Mouse (Mus musculus) heart, embryonic 15.5 days (tissue): ENCODE data around the gene Mex3d. TPM values are rescaled to one million over a fixed set of nuclear protein-coding genes. Genes with fewer than 3 reads are reported as not detected.

Experiments
- ATAC-seq: fragments of 200-750 bp; cut with Nextera tagmentation; replicated peaks from 2 replicates; pipeline ENCODE4 v1.8.0; 2017; ENCODE audit warnings: low read depth, moderate TSS enrichment; ENCODE audit not compliant: insufficient number of reproducible peaks, insufficient read depth, low FRiP score
- H3K27ac ChIP-seq: fragments of 300-500 bp; sonication (generic); 2 replicates; pipeline ENCODE4 v1.5.1; 2015; ENCODE audit warnings: mild to moderate bottlenecking, inconsistent platforms
- H3K27me3 ChIP-seq: fragments of 300-500 bp; sonication (generic); 2 replicates; pipeline ENCODE4 v1.6.1; 2015; ENCODE audit warnings: inconsistent platforms
- H3K36me3 ChIP-seq: fragments of 300-500 bp; sonication (generic); 2 replicates; pipeline ENCODE4 v1.6.1; 2015; ENCODE audit warnings: mild to moderate bottlenecking, inconsistent platforms
- H3K4me1 ChIP-seq: fragments of 300-500 bp; sonication (generic); replicated peaks from 2 replicates; pipeline ENCODE4 v1.6.1; 2015; ENCODE audit warnings: inconsistent platforms
- H3K4me2 ChIP-seq: fragments of 300-500 bp; sonication (generic); 2 replicates; pipeline ENCODE4 v1.6.1; 2015; ENCODE audit warnings: inconsistent platforms, mild to moderate bottlenecking, moderate library complexity
- H3K4me3 ChIP-seq: fragments of 300-500 bp; sonication (generic); 2 replicates; pipeline ENCODE4 v1.5.1; 2015; ENCODE audit warnings: mild to moderate bottlenecking, inconsistent platforms
- H3K9ac ChIP-seq: fragments of 300-500 bp; sonication (generic); 2 replicates; pipeline ENCODE4 v1.6.1; 2015; ENCODE audit warnings: mild to moderate bottlenecking, inconsistent platforms
- H3K9me3 ChIP-seq: fragments of 300-500 bp; sonication (generic); replicated peaks from 2 replicates; pipeline ENCODE4 v1.6.1; 2016; ENCODE audit warnings: inconsistent platforms
- WGBS: fragments of 180-500 bp; shearing (Covaris S2); methylation state at CpG from one replicate; pipeline ENCODE4 v1.1.7; 2015; ENCODE audit warnings: mixed read lengths; 5-methylcytosine and 5-hydroxymethylcytosine counted together
- polyA plus RNA-seq: library from polyadenylated mRNA; unstranded; fragments of >200 nt; fragmentation: Nextera tagmentation; extraction: Ambion mirVana; gene quantifications from 2 replicates; pipeline ENCODE4 v1.2.1, GENCODE M21; 2015

Mex3d gene
- polyA plus RNA-seq, result 4.8 and 5.2 TPM in 2 replicates

- no peaks in the 10 kb centered on the region for H3K27me3 ChIP-seq
- WGBS, result 0% methylated on average over 4 of the region's 61 CpGs
- peaks cover 46% of the 10 kb centered on the region for H3K4me1 ChIP-seq
- H3K9ac ChIP-seq, result peak within 1 kb of the TSS; percentile 97
- H3K27ac ChIP-seq, result peak within 1 kb of the TSS; percentile 82
- peak within 1 kb of the TSS; percentile 91 for H3K4me3 ChIP-seq
- no peaks in the 10 kb centered on the region for H3K9me3 ChIP-seq
- peaks cover 27% of the 10 kb centered on the region for H3K36me3 ChIP-seq
- ATAC-seq, result peak; percentile 78
- peak within 1 kb of the TSS; percentile 93 for H3K4me2 ChIP-seq
Observed at GRCm38 (mm10) chr10:80387522-80387959, at the start of gene Mex3d. Gene Mex3d, minus strand, starts transcription at chr10:80387659.

DNA sequence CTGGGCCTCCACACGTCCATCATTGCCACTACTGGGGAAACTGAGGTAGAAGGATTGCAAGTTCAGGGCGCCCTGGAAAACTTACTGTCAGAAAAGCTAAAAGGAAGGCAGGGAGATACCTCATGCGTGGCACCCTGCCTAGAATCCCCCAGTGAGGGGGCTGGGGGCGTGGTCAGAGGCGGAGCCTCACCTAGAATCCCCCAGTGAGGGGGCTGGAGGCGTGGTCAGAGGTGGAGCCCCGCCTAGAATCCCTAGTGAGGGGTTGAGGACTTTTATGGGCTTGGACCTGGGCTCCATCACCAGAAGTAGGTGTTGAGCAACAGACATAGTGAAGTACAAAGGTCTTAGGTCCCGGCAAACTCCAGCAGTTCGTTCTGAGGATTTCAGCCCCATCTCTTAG lies 48.8 kb upstream of the Mex3d start:
- Histone ChIP-seq H3K4me1 (peaks cover 24% of the 10 kb centered on the region), H3K36me3 (no peaks in the 10 kb centered on the region), H3K27me3 (no peaks in the 10 kb centered on the region), H3K27ac (no peak overlapping the region), H3K4me3 (no peak overlapping the region), H3K9me3 (no peaks in the 10 kb centered on the region), H3K9ac (no peak overlapping the region), H3K4me2 (no peak overlapping the region)
- whole genome bisulfite sequencing, result 12% methylated on average over 9 of the region's 9 CpGs
- ATAC-seq, result no peak

GRCm38 (mm10) chr10:80435764-80436163 lies 48.3 kb upstream of the Mex3d start:
- Histone ChIP-seq H3K27me3 (no peaks in the 10 kb centered on the region), H3K27ac (0 out of 2 replicates have a peak overlapping the region, but pooled peaks have one; percentile 22), H3K4me3 (no peak overlapping the region), H3K4me1 (peaks cover 30% of the 10 kb centered on the region), H3K4me2 (no peak overlapping the region), H3K9me3 (no peaks in the 10 kb centered on the region), H3K9ac (0 out of 2 replicates have a peak overlapping the region, but pooled peaks have one; percentile 29), H3K36me3 (no peaks in the 10 kb centered on the region)
- no peak for ATAC-seq
- WGBS, result 52% methylated on average over 7 of the region's 7 CpGs

- 70% methylated on average over 3 of the region's 3 CpGs for WGBS
- H3K27me3 ChIP-seq, result no peaks in the 10 kb centered on the region
- no peak overlapping the region for H3K4me2 ChIP-seq
- no peak overlapping the region for H3K27ac ChIP-seq
- no peaks in the 10 kb centered on the region for H3K9me3 ChIP-seq
- ATAC-seq, result no peak
- H3K36me3 ChIP-seq, result peaks cover 9% of the 10 kb centered on the region
- H3K4me1 ChIP-seq, result peaks cover 35% of the 10 kb centered on the region
- no peak overlapping the region for H3K4me3 ChIP-seq
- no peak overlapping the region for H3K9ac ChIP-seq
Observed at GRCm38 (mm10) chr10:80434823-80435222, 47.4 kb upstream of the Mex3d start.

DNA sequence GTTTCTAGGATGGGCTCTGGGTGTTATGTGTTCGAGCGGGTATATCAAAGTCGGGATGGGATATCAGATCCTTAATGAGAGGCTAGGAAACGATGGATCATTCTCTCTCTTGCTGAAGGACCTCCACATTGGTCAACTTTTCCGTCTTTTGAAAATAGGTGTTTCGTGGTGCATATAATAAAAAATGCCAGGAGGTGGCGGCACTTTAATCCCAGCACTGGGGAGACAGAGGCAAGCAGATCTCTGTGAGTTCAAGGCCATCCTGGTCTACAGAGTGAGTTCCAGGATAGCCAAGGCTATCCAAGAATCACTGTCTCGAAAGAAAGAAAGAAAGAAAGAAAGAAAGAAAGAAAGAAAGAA lies 46.8 kb upstream of the Mex3d start:
- ATAC-seq, result no peak
- WGBS, result 10% methylated on average over 8 of the region's 8 CpGs
- Histone ChIP-seq H3K27me3 (no peaks in the 10 kb centered on the region), H3K36me3 (peaks cover 15% of the 10 kb centered on the region), H3K4me2 (peak overlapping the region; percentile 48), H3K4me1 (peaks cover 35% of the 10 kb centered on the region), H3K9me3 (no peaks in the 10 kb centered on the region), H3K4me3 (peak overlapping the region; percentile 86), H3K27ac (peak overlapping the region; percentile 49; the same call in 1 of the 2 replicates), H3K9ac (peak overlapping the region; percentile 19; the same call in 1 of the 2 replicates)

GRCm38 (mm10) chr10:80433513-80434232 lies 46.2 kb upstream of the Mex3d start, which contains the start of gene Tcf3:
Gene Tcf3, minus strand, starts transcription at chr10:80433647.
- H3K9ac ChIP-seq, result peak within 1 kb of the TSS; percentile 92
- no peaks in the 10 kb centered on the region for H3K9me3 ChIP-seq
- H3K27ac ChIP-seq, result peak within 1 kb of the TSS; percentile 86
- peaks cover 35% of the 10 kb centered on the region for H3K4me1 ChIP-seq
- H3K4me2 ChIP-seq, result peak within 1 kb of the TSS; percentile 75
- peak; percentile 91 for ATAC-seq
- H3K4me3 ChIP-seq, result peak within 1 kb of the TSS; percentile 86
- under 1% methylated on average over 57 of the region's 61 CpGs for WGBS
- peaks cover 20% of the 10 kb centered on the region for H3K36me3 ChIP-seq
- no peaks in the 10 kb centered on the region for H3K27me3 ChIP-seq

GRCm38 (mm10) chr10:80432936-80433512 lies 45.6 kb upstream of the Mex3d start:
- Histone ChIP-seq H3K4me1 (peaks cover 35% of the 10 kb centered on the region), H3K27me3 (no peaks in the 10 kb centered on the region), H3K36me3 (peaks cover 25% of the 10 kb centered on the region), H3K4me3 (peak overlapping the region; percentile 86), H3K27ac (peak overlapping the region; percentile 86), H3K9ac (peak overlapping the region; percentile 92), H3K4me2 (peak overlapping the region; percentile 75), H3K9me3 (no peaks in the 10 kb centered on the region)
- ATAC-seq, result peak; percentile 45
- under 1% methylated on average over 60 of the region's 60 CpGs for WGBS

GRCm38 (mm10) chr10:80432387-80432785 lies 44.9 kb upstream of the Mex3d start:
- Histone ChIP-seq H3K9ac (peak overlapping the region; percentile 92), H3K27me3 (no peaks in the 10 kb centered on the region), H3K4me3 (peak overlapping the region; percentile 86), H3K4me2 (peak overlapping the region; percentile 75), H3K4me1 (peaks cover 35% of the 10 kb centered on the region), H3K36me3 (peaks cover 30% of the 10 kb centered on the region), H3K27ac (peak overlapping the region; percentile 86), H3K9me3 (no peaks in the 10 kb centered on the region)
- no peak for ATAC-seq
- WGBS, result 3% methylated on average over 4 of the region's 4 CpGs

- H3K4me3 ChIP-seq, result peak overlapping the region; percentile 86
- H3K4me1 ChIP-seq, result peaks cover 35% of the 10 kb centered on the region
- H3K9ac ChIP-seq, result peak overlapping the region; percentile 92
- 23% methylated on average over 16 of the region's 16 CpGs for WGBS
- peaks cover 37% of the 10 kb centered on the region for H3K36me3 ChIP-seq
- H3K27me3 ChIP-seq, result no peaks in the 10 kb centered on the region
- no peaks in the 10 kb centered on the region for H3K9me3 ChIP-seq
- H3K27ac ChIP-seq, result peak overlapping the region; percentile 86
- H3K4me2 ChIP-seq, result peak overlapping the region; percentile 75
- no peak for ATAC-seq
Observed at GRCm38 (mm10) chr10:80431570-80432386, 44.3 kb upstream of the Mex3d start.

DNA sequence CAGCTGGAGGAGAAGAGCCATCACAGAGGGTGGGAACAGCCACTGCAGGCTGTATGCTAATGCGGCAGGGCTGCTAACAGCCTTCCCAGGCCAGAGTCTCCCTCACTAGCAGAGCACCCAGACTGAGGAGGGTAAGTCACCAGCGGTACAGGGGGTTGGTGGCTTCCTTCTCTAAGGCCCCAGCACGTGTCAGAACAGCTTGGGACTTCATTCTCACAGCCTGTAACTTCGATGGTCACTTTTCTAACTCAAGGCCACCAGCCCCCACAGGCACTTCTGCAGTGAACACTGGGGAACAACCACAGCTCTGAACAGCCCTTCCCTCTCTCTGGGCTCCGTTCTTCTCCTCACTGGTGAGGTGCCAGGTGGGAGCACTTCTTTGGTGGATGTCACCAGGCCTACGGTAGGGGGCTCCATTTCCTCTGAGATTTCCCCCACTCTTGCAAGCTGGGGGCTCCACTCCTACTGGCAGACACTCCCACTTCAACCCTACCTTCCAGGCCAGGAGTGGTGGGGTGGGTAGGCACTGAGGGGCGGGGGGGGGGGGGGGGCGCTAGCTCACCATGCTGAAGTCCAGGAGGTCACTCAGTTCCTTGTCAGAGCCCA lies 43.0 kb upstream of the Mex3d start:
- Histone ChIP-seq H3K9me3 (no peaks in the 10 kb centered on the region), H3K9ac (no peak overlapping the region), H3K27ac (no peak overlapping the region), H3K4me3 (no peak overlapping the region), H3K4me2 (no peak overlapping the region), H3K27me3 (no peaks in the 10 kb centered on the region), H3K36me3 (peaks cover 50% of the 10 kb centered on the region), H3K4me1 (peaks cover 25% of the 10 kb centered on the region)
- ATAC-seq, result no peak
- WGBS, result 63% methylated on average over 8 of the region's 8 CpGs

- WGBS, result 90% methylated on average over 8 of the region's 8 CpGs
- no peak for ATAC-seq
- H3K4me2 ChIP-seq, result no peak overlapping the region
- H3K9ac ChIP-seq, result no peak overlapping the region
- peaks cover 56% of the 10 kb centered on the region for H3K36me3 ChIP-seq
- H3K9me3 ChIP-seq, result no peaks in the 10 kb centered on the region
- no peak overlapping the region for H3K4me3 ChIP-seq
- H3K4me1 ChIP-seq, result peaks cover 25% of the 10 kb centered on the region
- no peak overlapping the region for H3K27ac ChIP-seq
- H3K27me3 ChIP-seq, result no peaks in the 10 kb centered on the region
Observed at GRCm38 (mm10) chr10:80429800-80430199, 42.3 kb upstream of the Mex3d start.
